15 mouse cellular contexts compared by ENCODE assay signal in genomic region chr4:117240867-117241266, GRCm38 (mm10). TPM values are rescaled to one million over a fixed set of nuclear protein-coding genes. Genes with fewer than 3 reads are reported as not detected.
DNase-seq lines count a peak whose midpoint lies in the region; ATAC-seq and TF ChIP-seq lines count a peak whose summit lies in the region.
"Had no signal": no experiment of that assay in that cellular context is flagged by ENCODE, and none has a peak within 500 bp of the region (broad histone marks: within the 10 kb centered on the region; RNA-seq: fewer than 3 reads in every experiment).

No protein-coding gene starts in this region.

- ATAC-seq in lung, postnatal 0 days, result no peak
- peak; percentile 63; the same call in 1 of the 2 replicates for ATAC-seq in embryonic facial prominence, embryonic 15.5 days (ENCODE audit: insufficient number of reproducible peaks, low FRiP score, low TSS enrichment, low read depth)
- no peak for ATAC-seq in forebrain, embryonic 15.5 days (replicated peaks)
- ATAC-seq: intestine, embryonic 15.5 days; midbrain, embryonic 16.5 days had no signal

- no peak overlapping the region for H3K4me2 ChIP-seq in lung, postnatal 0 days (replicated peaks; ENCODE audit: low read depth, low read length)
- no peak overlapping the region for H3K4me2 ChIP-seq in embryonic facial prominence, embryonic 15.5 days (replicated peaks)
- H3K4me2 ChIP-seq in forebrain, embryonic 15.5 days (replicated peaks), result no peak overlapping the region
- H3K4me2 ChIP-seq: intestine, embryonic 15.5 days had no signal

- peak; percentile 27 to 57 for DNase-seq in cerebellum, adult 2 months
- no peak for DNase-seq in cerebellum, adult 9-11 months
- DNase-seq in kidney, adult 11 months, result peak; percentile 47
- no peak for DNase-seq in kidney, postnatal 10 days
- peak; percentile 11 for DNase-seq in lung, postnatal 0 days (ENCODE audit: low spot score)
- DNase-seq in lung, postnatal 10 days, result no peak
- DNase-seq: embryo, embryonic 11 days; heart, postnatal 36 days; liver; lung, postnatal 4 days; thymus, postnatal 14 days had no signal

- WGBS in cerebellum, adult 2 months, result 11% methylated on average over 6 of the region's 6 CpGs
- 61% methylated on average over 6 of the region's 6 CpGs for WGBS in lung, postnatal 0 days
- WGBS in embryonic facial prominence, embryonic 15.5 days, result 38% methylated on average over 6 of the region's 6 CpGs
- whole genome bisulfite sequencing in forebrain, embryonic 15.5 days, result 68% methylated on average over 6 of the region's 6 CpGs

- H3K9ac ChIP-seq in lung, postnatal 0 days (replicated peaks; ENCODE audit: low read depth), result no peak overlapping the region
- H3K9ac ChIP-seq in embryonic facial prominence, embryonic 15.5 days, result no peak overlapping the region
- no peak overlapping the region for H3K9ac ChIP-seq in forebrain, embryonic 15.5 days (replicated peaks)
- H3K9ac ChIP-seq: intestine, embryonic 15.5 days had no signal

- no peaks in the 10 kb centered on the region for H3K36me3 ChIP-seq in lung, postnatal 0 days (ENCODE audit: insufficient read depth, low read length)
- no peaks in the 10 kb centered on the region for H3K36me3 ChIP-seq in embryonic facial prominence, embryonic 15.5 days
- no peaks in the 10 kb centered on the region for H3K36me3 ChIP-seq in forebrain, embryonic 15.5 days
- H3K36me3 ChIP-seq: intestine, embryonic 15.5 days had no signal

- no peaks in the 10 kb centered on the region for H3K27me3 ChIP-seq in cerebellum, adult 2 months (ENCODE audit: control insufficient read depth, insufficient read depth, low read length)
- no peaks in the 10 kb centered on the region for H3K27me3 ChIP-seq in lung, postnatal 0 days (replicated peaks; ENCODE audit: insufficient read depth, low read length)
- H3K27me3 ChIP-seq in embryonic facial prominence, embryonic 15.5 days, result no peaks in the 10 kb centered on the region
- no peaks in the 10 kb centered on the region for H3K27me3 ChIP-seq in forebrain, embryonic 15.5 days
- H3K27me3 ChIP-seq: intestine, embryonic 15.5 days had no signal

- no peak for TF ChIP-seq EP300 in lung, postnatal 0 days (IDR thresholded peaks at IDR 0.05)

- H3K27ac ChIP-seq in cerebellum, adult 2 months (ENCODE audit: insufficient read depth, low read length), result no peak overlapping the region
- no peak overlapping the region for H3K27ac ChIP-seq in lung, postnatal 0 days (ENCODE audit: low read length)
- peak overlapping the region; percentile 86 for H3K27ac ChIP-seq in embryonic facial prominence, embryonic 15.5 days (replicated peaks)
- no peak overlapping the region for H3K27ac ChIP-seq in forebrain, embryonic 15.5 days (replicated peaks)
- H3K27ac ChIP-seq: intestine, embryonic 15.5 days had no signal

- TF ChIP-seq POLR2A in cerebellum, adult 2 months (IDR thresholded peaks at IDR 0.05; ENCODE audit: borderline replicate concordance, insufficient read depth, low read length), result no peak

- no peak overlapping the region for H3K4me3 ChIP-seq in cerebellum, adult 2 months (replicated peaks; ENCODE audit: insufficient read depth, low read depth, low read length)
- no peak overlapping the region for H3K4me3 ChIP-seq in lung, postnatal 0 days (ENCODE audit: low read depth, low read length)
- no peak overlapping the region for H3K4me3 ChIP-seq in embryonic facial prominence, embryonic 15.5 days (replicated peaks)
- no peak overlapping the region for H3K4me3 ChIP-seq in forebrain, embryonic 15.5 days
- H3K4me3 ChIP-seq: intestine, embryonic 15.5 days had no signal

- H3K9me3 ChIP-seq in lung, postnatal 0 days (ENCODE audit: low read length), result no peaks in the 10 kb centered on the region
- H3K9me3 ChIP-seq in embryonic facial prominence, embryonic 15.5 days (replicated peaks), result no peaks in the 10 kb centered on the region
- no peaks in the 10 kb centered on the region for H3K9me3 ChIP-seq in forebrain, embryonic 15.5 days
- H3K9me3 ChIP-seq: intestine, embryonic 15.5 days had no signal

- no peak for TF ChIP-seq CTCF in cerebellum, adult 2 months (IDR thresholded peaks at IDR 0.05; ENCODE audit: borderline replicate concordance, insufficient read depth, low read depth, low read length)
- no peak for TF ChIP-seq CTCF in lung, postnatal 0 days (IDR thresholded peaks at IDR 0.05)

- no peaks in the 10 kb centered on the region for H3K4me1 ChIP-seq in cerebellum, adult 2 months (ENCODE audit: control insufficient read depth, insufficient read depth, low read length)
- no peaks in the 10 kb centered on the region; the same call in 1 of the 2 replicates for H3K4me1 ChIP-seq in lung, postnatal 0 days (ENCODE audit: insufficient read depth, low read depth, low read length)
- H3K4me1 ChIP-seq in embryonic facial prominence, embryonic 15.5 days, result peaks cover 28% of the 10 kb centered on the region
- H3K4me1 ChIP-seq in forebrain, embryonic 15.5 days, result peaks cover 8% of the 10 kb centered on the region; the same call in 1 of the 2 replicates

RNA-seq across cellular contexts. Expression of gene Tmem53, which starts 10.9 kb away (rescaled TPM):
- polyA plus RNA-seq in cerebellum, adult 2 months (2012; rRNA removed), result 7.0 and 7.6 TPM in 2 replicates
- polyA plus RNA-seq in lung, postnatal 0 days (2015; fragmentation: Nextera tagmentation; extraction: Ambion mirVana), result 23.5 and 27.6 TPM in 2 replicates
- 22.1 and 24.6 TPM in 2 replicates for polyA plus RNA-seq in embryonic facial prominence, embryonic 15.5 days (2015; fragmentation: Nextera tagmentation; extraction: Ambion mirVana)
- polyA plus RNA-seq in forebrain, embryonic 15.5 days (2015; fragmentation: Nextera tagmentation; extraction: Ambion mirVana), result 4.9 and 6.5 TPM in 2 replicates

RNA-seq across cellular contexts. Expression of gene Armh1, which starts 11.1 kb away (rescaled TPM):
- 0.52 and 0.67 TPM in 2 replicates for polyA plus RNA-seq in cerebellum, adult 2 months (2012; rRNA removed)
- polyA plus RNA-seq in lung, postnatal 0 days (2015; fragmentation: Nextera tagmentation; extraction: Ambion mirVana), result 3.8 and 5.0 TPM in 2 replicates
- 3.2 and 5.7 TPM in 2 replicates for polyA plus RNA-seq in embryonic facial prominence, embryonic 15.5 days (2015; fragmentation: Nextera tagmentation; extraction: Ambion mirVana)
- 0.92 and 1.8 TPM in 2 replicates for polyA plus RNA-seq in forebrain, embryonic 15.5 days (2015; fragmentation: Nextera tagmentation; extraction: Ambion mirVana)

RNA-seq across cellular contexts. Expression of gene Kif2c, which starts 58.4 kb away (rescaled TPM):
- 0.05 and 0.16 TPM in 2 replicates for polyA plus RNA-seq in cerebellum, adult 2 months (2012; rRNA removed)
- polyA plus RNA-seq in lung, postnatal 0 days (2015; fragmentation: Nextera tagmentation; extraction: Ambion mirVana), result 2.0 and 3.0 TPM in 2 replicates
- polyA plus RNA-seq in embryonic facial prominence, embryonic 15.5 days (2015; fragmentation: Nextera tagmentation; extraction: Ambion mirVana), result 45.8 and 47.5 TPM in 2 replicates
- polyA plus RNA-seq in forebrain, embryonic 15.5 days (2015; fragmentation: Nextera tagmentation; extraction: Ambion mirVana), result 35.5 and 39.3 TPM in 2 replicates

Comparison
In these comparisons a context has a peak if more than half of its experiments do, and no peak if none do; other contexts are left out.
1. DNase-seq: peak in cerebellum, adult 2 months (2 of 2), kidney, adult 11 months (single experiment) and lung, postnatal 0 days (single experiment); none in cerebellum, adult 9-11 months (single experiment), kidney, postnatal 10 days (single experiment) and lung, postnatal 10 days (single experiment).